Mouse (Mus musculus) forebrain, embryonic 11.5 days (tissue): ENCODE results near the gene Ngef. TPM values are rescaled to one million over a fixed set of nuclear protein-coding genes. Genes with fewer than 3 reads are reported as not detected.

Experiments
- ATAC-seq: fragments of 200-750 bp; cut with Nextera tagmentation; replicated peaks from 2 replicates; pipeline ENCODE4 v1.8.0; 2017; ENCODE audit warnings: moderate TSS enrichment; ENCODE audit not compliant: low FRiP score
- DNase-seq: peaks from one replicate; pipeline ENCODE4 v3.0.0-alpha.2; 2017; ENCODE audit warnings: low spot score
- H3K27ac ChIP-seq: fragments of 300-500 bp; sonication (generic); 2 replicates; pipeline ENCODE4 v1.5.1; 2014; ENCODE audit warnings: low read depth, low read length
- H3K27me3 ChIP-seq: fragments of 300-500 bp; sonication (generic); 2 replicates; pipeline ENCODE4 v1.6.1; 2014; ENCODE audit warnings: mild to moderate bottlenecking, low read length, mixed read lengths; ENCODE audit not compliant: control insufficient read depth, insufficient read depth
- H3K36me3 ChIP-seq: fragments of 300-500 bp; sonication (generic); 2 replicates; pipeline ENCODE4 v1.6.1; 2014; ENCODE audit warnings: mild to moderate bottlenecking, low read length, moderate library complexity, mixed read lengths; ENCODE audit not compliant: control insufficient read depth, insufficient read depth
- H3K4me1 ChIP-seq: fragments of 300-500 bp; sonication (generic); replicated peaks from 2 replicates; pipeline ENCODE4 v1.6.1; 2014; ENCODE audit warnings: low read length, mixed read lengths; ENCODE audit not compliant: control insufficient read depth, insufficient read depth
- H3K4me2 ChIP-seq: fragments of 300-500 bp; sonication (generic); 2 replicates; pipeline ENCODE4 v1.6.1; 2014; ENCODE audit warnings: low read depth, mild to moderate bottlenecking, low read length, moderate library complexity, mixed read lengths; ENCODE audit not compliant: severe bottlenecking
- H3K4me3 ChIP-seq: fragments of 300-500 bp; sonication (generic); 2 replicates; pipeline ENCODE4 v1.5.1; 2014; ENCODE audit warnings: low read depth, low read length
- H3K9ac ChIP-seq: fragments of 300-500 bp; sonication (generic); 2 replicates; pipeline ENCODE4 v1.6.1; 2014; ENCODE audit warnings: low read length
- H3K9me3 ChIP-seq: fragments of 300-500 bp; sonication (generic); 2 replicates; pipeline ENCODE4 v1.6.1; 2016; ENCODE audit warnings: low read length, mixed read lengths; ENCODE audit not compliant: control insufficient read depth
- WGBS: fragments of 180-500 bp; shearing (Covaris S2); extraction: QIAGEN DNeasy Blood & Tissue Kit; methylation state at CpG from one replicate; pipeline ENCODE4 v1.1.7; 2014; 5-methylcytosine and 5-hydroxymethylcytosine counted together
- polyA plus RNA-seq: library from polyadenylated mRNA; unstranded; fragments of >200 nt; fragmentation: Nextera tagmentation; extraction: Ambion mirVana; gene quantifications from 2 replicates; pipeline ENCODE4 v1.2.1, GENCODE M21; 2014

Ngef gene
- polyA plus RNA-seq, 1 experiment from 2014 or later, result 2.5 TPM

GRCm38 (mm10) chr1:87578965-87579364 lies 5.3 kb upstream of the Ngef start:
- no peak overlapping the region for H3K4me3 ChIP-seq
- DNase-seq (no peak), ATAC-seq (no peak)
- no peaks in the 10 kb centered on the region for H3K27me3 ChIP-seq
- no peak overlapping the region for H3K9ac ChIP-seq
- H3K4me2 ChIP-seq, result no peak overlapping the region
- H3K27ac ChIP-seq, result no peak overlapping the region
- no peaks in the 10 kb centered on the region for H3K36me3 ChIP-seq
- H3K9me3 ChIP-seq, result no peaks in the 10 kb centered on the region
- 88% methylated on average over 6 of the region's 6 CpGs for WGBS
- H3K4me1 ChIP-seq, result no peaks in the 10 kb centered on the region

GRCm38 (mm10) chr1:87574785-87575184 lies 1.1 kb upstream of the Ngef start:
- ATAC-seq (no peak), DNase-seq (no peak)
- Histone ChIP-seq H3K4me2 (no peak overlapping the region), H3K9me3 (no peaks in the 10 kb centered on the region), H3K4me1 (no peaks in the 10 kb centered on the region), H3K4me3 (no peak overlapping the region), H3K27ac (no peak overlapping the region), H3K27me3 (no peaks in the 10 kb centered on the region), H3K9ac (no peak overlapping the region), H3K36me3 (no peaks in the 10 kb centered on the region)
- WGBS, result 81% methylated on average over 7 of the region's 7 CpGs

- no peak overlapping the region for H3K9ac ChIP-seq
- no peaks in the 10 kb centered on the region for H3K9me3 ChIP-seq
- H3K4me1 ChIP-seq, result no peaks in the 10 kb centered on the region
- H3K4me3 ChIP-seq, result no peak overlapping the region
- no peaks in the 10 kb centered on the region for H3K36me3 ChIP-seq
- H3K27me3 ChIP-seq, result no peaks in the 10 kb centered on the region
- WGBS, result 65% methylated on average over 6 of the region's 6 CpGs
- H3K4me2 ChIP-seq, result no peak overlapping the region
- no peak overlapping the region for H3K27ac ChIP-seq
- DNase-seq, result no peak
- ATAC-seq, result no peak
These were observed 683 bp upstream of the Ngef start for GRCm38 (mm10) chr1:87574353-87574752.

DNA sequence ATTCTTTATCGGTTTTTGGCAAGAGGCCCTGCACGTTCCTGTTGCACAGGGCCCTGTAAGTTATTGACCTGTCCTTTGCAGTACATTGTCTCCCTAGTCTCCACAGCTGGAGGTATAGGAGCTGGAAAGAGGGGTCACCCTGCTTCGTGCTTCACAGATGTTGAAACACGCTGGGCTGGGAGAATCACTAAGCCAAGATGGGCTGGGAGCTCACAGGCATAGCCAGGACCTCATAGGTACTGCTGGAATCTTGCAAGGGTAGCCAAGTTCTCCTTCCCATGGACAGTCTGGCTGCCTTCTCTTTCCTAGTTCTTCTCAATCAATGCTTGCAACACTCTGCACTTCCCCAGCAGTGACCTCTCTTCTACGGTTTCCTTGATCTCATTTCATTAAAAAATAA lies 409 bp downstream of the Ngef start:
- no peak overlapping the region for H3K4me3 ChIP-seq
- no peak overlapping the region for H3K4me2 ChIP-seq
- H3K27me3 ChIP-seq, result no peaks in the 10 kb centered on the region
- WGBS, result 84% methylated on average over 5 of the region's 5 CpGs
- DNase-seq, result no peak
- H3K4me1 ChIP-seq, result no peaks in the 10 kb centered on the region
- no peak overlapping the region for H3K27ac ChIP-seq
- no peak for ATAC-seq
- H3K9me3 ChIP-seq, result no peaks in the 10 kb centered on the region
- H3K9ac ChIP-seq, result no peak overlapping the region
- no peaks in the 10 kb centered on the region for H3K36me3 ChIP-seq

GRCm38 (mm10) chr1:87568398-87568797 lies 5.3 kb downstream of the Ngef start:
- no peak for ATAC-seq
- Histone ChIP-seq H3K4me3 (no peak overlapping the region), H3K9me3 (no peaks in the 10 kb centered on the region), H3K4me2 (no peak overlapping the region), H3K36me3 (no peaks in the 10 kb centered on the region), H3K9ac (no peak overlapping the region), H3K27ac (no peak overlapping the region), H3K27me3 (no peaks in the 10 kb centered on the region), H3K4me1 (no peaks in the 10 kb centered on the region)
- DNase-seq, result no peak
- WGBS, result 44% methylated on average over 6 of the region's 6 CpGs

DNA sequence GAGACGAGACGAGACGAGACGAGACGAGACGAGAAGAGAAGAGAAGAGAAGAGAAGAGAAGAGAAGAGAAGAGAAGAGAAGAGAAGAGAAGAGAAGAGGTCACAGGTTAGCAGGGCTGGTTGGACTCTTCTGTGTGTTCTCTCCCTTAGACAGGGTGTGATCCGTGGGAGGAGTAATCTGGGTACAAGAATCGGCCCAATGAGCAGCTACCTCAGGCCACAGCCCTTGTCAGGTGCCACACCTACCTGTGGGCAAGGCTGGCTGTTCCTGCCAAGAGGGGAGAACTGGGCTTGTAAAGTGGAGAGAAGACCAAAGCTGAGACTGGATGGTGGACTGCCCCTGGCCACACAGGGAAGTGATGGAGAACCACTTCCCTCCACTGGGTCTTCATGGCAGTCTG lies 7.9 kb downstream of the Ngef start:
- DNase-seq (no peak), ATAC-seq (no peak)
- WGBS, result 95% methylated on average over 8 of the region's 8 CpGs
- H3K4me3 ChIP-seq, result no peak overlapping the region
- H3K9ac ChIP-seq, result no peak overlapping the region
- no peaks in the 10 kb centered on the region for H3K27me3 ChIP-seq
- no peaks in the 10 kb centered on the region for H3K36me3 ChIP-seq
- no peaks in the 10 kb centered on the region for H3K4me1 ChIP-seq
- H3K4me2 ChIP-seq, result no peak overlapping the region
- no peak overlapping the region for H3K27ac ChIP-seq
- no peaks in the 10 kb centered on the region for H3K9me3 ChIP-seq

DNA sequence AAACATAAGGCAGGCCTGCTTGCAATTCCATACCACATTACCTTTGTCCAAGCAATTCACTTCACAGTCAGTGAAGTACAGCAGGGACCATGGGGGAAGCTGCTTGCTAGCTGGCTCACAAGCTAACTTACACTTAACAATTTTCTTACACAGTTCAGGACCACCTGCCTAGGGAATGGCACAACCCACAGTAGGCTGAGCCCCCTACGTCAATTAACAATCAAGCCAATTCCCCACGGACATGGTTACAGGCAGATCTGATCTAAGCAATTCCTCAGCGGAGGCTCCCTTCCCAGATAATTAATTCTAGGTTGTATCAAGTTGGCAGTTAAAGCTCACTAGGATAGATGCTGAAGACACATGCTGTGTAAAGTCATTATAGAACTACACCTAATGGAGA lies 10.7 kb downstream of the Ngef start:
- 70% methylated on average over 3 of the region's 3 CpGs for WGBS
- Histone ChIP-seq H3K9ac (no peak overlapping the region), H3K4me1 (no peaks in the 10 kb centered on the region), H3K36me3 (no peaks in the 10 kb centered on the region), H3K4me2 (no peak overlapping the region), H3K27ac (no peak overlapping the region), H3K9me3 (no peaks in the 10 kb centered on the region), H3K4me3 (no peak overlapping the region), H3K27me3 (no peaks in the 10 kb centered on the region)
- DNase-seq (no peak), ATAC-seq (no peak)

DNA sequence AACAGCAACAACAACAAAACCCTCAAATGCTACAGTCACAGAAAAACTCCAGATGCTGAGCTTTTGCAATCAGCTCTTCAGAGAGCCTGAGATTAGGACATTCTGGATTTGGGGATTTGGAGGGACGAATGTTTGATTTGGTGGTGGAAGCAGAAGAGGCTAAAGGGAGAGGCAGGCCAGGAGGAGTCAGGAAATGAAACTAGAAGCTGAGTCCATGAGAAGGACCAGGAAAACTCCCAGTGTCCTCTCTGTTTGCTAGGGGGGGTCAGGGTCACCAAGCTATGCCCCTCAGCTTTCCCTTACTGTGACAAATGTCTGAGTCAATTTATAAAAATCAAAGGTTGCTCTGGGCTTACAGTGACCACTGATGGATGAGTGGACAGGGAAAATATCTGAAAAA lies 20.1 kb downstream of the Ngef start:
- WGBS, result 68% methylated on average over 1 of the region's 1 CpGs
- no peak for DNase-seq
- no peak overlapping the region for H3K27ac ChIP-seq
- no peak overlapping the region for H3K4me3 ChIP-seq
- no peaks in the 10 kb centered on the region for H3K4me1 ChIP-seq
- H3K4me2 ChIP-seq, result no peak overlapping the region
- H3K9ac ChIP-seq, result no peak overlapping the region
- no peaks in the 10 kb centered on the region for H3K9me3 ChIP-seq
- H3K27me3 ChIP-seq, result no peaks in the 10 kb centered on the region
- no peaks in the 10 kb centered on the region for H3K36me3 ChIP-seq
- no peak for ATAC-seq

DNA sequence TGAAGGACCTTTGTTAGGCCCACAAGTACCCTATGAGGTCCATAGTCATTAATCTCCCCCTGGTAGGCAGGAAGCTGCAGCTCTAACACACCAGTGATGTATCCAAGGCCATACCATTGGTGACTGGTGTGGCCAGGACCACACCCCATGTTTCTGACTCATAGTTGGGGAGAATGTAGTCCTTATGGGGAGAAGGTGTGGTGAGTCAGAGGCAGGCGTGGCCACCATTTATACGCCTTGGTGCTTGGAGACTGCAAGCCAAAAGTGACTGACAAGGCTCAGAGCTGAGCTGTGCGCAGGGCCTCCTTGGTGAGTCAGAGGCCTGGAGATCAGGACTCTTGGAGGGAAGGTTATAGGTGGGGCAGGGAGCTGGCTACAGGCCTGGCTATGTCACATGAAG lies 22.7 kb downstream of the Ngef start:
- no peak overlapping the region for H3K4me2 ChIP-seq
- DNase-seq (no peak), ATAC-seq (no peak)
- no peaks in the 10 kb centered on the region for H3K9me3 ChIP-seq
- H3K27me3 ChIP-seq, result no peaks in the 10 kb centered on the region
- H3K36me3 ChIP-seq, result no peaks in the 10 kb centered on the region
- H3K4me1 ChIP-seq, result no peaks in the 10 kb centered on the region
- WGBS, result 94% methylated on average over 3 of the region's 3 CpGs
- no peak overlapping the region for H3K27ac ChIP-seq
- no peak overlapping the region for H3K4me3 ChIP-seq
- no peak overlapping the region for H3K9ac ChIP-seq
